Mouse (Mus musculus) kidney, adult 9 months (tissue): Measurements from ENCODE around the gene Olfr1366.
"Not testable (repeated sequence)": the region's sequence is repeated elsewhere in the genome, so short reads cannot be mapped to it uniquely, and the experiment has no call there.

Experiments
- DNase-seq: peaks from one replicate; pipeline ENCODE4 v3.0.0; 2022

Gene Olfr1366

DNA sequence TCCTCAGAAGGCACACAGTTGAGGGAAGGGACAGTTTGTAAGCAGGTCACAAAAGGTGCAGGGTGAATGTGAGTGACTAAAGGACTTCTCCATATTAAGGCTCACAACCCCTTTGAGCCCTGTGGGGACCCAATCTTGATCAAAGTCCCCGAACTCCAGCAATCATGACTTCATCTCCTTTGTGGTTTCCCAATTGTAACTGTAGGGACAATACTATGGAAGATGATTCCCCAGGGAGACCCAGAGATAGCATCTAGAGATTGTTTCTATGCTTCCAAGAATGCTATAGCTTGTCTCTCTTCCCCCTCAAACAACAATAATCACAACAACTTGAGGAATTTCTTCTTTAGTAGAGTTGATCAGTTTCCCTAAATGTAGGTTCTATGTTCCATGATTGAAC lies at the start of gene Olfr1366:
Olfr1366 (minus strand) TSS at position 101 of the 400 bp plus-strand sequence.
- no peak for DNase-seq

DNA sequence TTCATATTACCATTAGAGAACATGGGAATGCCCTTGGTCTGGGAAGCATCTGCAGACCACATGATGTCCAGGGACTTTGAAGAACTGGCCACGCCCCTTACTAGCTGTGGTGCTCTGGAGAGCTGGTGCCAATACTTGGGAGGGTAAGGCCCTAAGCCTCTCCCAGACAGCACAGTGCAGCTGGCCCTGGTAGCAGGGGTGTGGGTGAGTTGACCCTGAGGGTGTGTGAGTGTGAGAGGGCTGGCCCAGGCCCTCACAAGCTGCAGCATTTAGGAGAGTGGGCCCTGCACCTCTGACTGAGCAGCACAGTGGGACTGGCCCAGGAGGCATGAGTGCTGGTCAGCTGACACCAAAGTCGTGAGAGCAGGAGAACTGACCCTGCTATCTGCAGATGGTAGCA lies 49.0 kb upstream of the Olfr1366 start:
- DNase-seq: no peak

DNA sequence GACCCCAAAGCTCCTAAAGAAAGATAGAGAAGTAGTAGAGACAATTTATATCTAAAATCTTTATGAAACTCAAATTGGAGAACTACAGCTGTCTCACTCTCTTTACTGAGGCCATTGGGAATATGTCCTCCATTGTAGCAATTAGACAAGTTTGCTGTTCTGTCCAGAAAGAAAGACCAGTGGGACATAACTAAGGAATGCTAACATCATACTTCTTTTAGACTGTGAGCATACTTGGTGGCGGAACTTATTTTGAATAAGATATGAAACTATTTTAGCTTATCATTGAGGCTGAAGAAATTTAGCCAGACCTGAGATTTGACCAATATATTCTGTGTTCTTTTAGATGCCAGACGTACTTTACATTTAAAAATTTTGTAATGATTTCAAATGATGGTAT lies 39.1 kb upstream of the Olfr1366 start, which contains the start of gene Olfr1364:
Olfr1364 (minus strand) TSS at position 101 of the 400 bp plus-strand sequence.
- no peak for DNase-seq

DNA sequence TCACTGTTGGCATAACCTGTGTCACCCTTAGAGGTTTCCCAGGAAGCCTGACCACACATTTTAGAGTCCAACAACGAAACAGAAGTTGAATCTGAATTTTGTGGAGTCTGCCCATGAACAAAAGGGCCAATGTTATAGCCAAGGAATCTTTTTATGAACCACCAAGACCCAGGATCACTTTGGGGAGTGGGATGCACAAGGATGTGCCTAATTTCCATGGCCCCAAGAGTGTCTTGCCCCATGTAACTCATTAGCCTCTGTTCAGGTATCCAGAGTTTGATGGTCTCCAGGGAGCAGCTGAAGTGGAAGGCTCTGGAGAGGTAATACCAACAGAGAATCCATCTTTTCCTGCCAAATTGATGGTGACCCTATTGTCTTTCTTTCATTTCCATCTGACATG lies 17.2 kb upstream of the Olfr1366 start, which contains the start of gene Olfr1535:
Olfr1535 (minus strand) TSS at position 101 of the 400 bp plus-strand sequence.
- no peak for DNase-seq

DNA sequence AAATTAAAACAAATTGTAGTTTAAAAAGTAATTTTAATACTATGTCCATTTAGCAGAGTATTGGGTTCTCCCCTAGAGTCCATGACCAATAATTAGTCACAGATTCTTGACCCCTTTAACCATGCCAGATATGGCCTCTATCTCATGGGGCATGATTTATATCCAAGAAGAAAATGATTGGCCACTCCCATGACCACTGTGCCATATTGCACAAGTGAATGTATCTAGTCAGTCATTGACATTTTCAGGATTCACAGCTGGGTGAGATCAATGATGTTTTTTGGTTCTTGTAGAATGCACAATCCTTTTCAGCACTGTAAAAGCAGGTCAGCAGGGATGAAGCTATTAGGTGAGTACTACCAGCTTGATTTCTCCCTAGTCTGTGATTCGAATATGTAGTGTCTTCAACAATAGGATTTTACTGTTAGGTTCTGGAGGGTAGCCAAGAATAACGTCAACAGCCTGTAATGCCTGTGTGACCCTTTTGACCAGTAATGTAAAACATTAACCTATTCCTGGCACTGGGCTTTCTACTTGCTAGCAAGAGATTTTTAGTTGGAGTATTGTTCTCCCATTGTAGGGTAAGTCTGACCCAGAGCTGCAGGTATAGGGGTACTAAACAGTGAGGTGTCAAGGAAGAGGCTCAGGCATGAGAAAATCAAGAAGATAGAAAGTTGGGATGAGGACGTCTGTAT lies 8.0 kb upstream of the Olfr1366 start:
- DNase-seq: peak; percentile 55

DNA sequence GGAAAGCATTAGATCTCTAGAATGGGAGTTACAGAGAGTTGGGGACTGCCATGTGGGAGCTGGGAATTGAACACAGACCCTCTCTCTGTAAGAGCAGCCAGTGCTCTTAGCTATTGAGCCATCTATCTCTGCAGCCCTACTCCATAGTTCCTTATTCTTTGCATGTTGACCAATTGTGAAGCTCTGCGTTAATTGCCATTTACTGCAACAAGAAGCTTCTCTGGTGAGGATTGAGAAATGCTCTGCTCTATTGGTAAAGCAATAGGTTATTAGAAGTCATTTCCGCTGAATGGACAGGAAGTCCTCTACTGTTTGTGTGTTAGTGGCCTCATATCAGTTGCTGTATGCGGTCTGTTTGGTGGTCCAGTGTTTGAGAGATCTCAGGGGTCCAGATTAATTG lies 6.9 kb upstream of the Olfr1366 start:
- no peak for DNase-seq

DNA sequence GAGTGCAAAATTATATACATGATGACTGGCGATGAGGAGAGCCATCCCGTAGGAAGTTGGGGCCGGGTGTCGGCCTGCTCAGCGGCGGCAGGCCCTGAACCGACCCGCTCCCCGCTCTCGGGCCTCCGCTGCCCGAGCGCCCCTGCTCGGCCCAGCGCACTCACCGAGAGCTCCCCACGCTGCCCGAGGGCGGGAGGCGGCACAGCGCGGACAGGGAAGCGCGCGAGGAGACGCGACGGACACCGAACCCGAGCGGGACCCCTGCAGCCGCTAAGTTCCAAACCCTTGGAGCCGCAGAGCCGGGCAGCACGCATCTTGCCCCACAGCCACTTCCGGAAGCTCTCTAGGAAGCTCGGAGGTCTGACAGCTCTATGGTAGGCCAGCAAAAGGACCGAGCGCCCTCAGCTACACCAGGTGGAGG lies 11.8 kb downstream of the Olfr1366 start, which contains the start of gene Zkscan8:
Zkscan8 (minus strand) TSS at position 340 of the 421 bp plus-strand sequence.
- peak; percentile 91 for DNase-seq

DNA sequence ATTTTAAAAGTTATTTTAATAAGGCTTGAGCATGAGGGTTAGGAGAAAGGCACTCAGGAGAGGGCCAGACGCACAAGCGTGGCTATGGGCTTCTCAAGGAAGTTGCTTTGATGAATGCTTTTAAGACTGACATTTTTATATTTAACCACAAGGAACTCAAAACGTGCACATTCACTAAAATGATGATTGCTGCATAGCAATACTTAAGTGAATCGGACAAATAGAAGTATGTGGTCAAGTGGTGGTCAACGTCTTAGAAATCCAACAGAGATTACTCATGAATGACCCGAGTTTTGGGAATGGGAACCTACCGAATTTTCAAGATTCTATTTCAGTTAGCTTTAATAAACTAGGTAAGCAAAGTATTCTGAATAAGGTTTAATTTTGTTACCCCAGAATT lies 12.5 kb downstream of the Olfr1366 start:
- no peak for DNase-seq

DNA sequence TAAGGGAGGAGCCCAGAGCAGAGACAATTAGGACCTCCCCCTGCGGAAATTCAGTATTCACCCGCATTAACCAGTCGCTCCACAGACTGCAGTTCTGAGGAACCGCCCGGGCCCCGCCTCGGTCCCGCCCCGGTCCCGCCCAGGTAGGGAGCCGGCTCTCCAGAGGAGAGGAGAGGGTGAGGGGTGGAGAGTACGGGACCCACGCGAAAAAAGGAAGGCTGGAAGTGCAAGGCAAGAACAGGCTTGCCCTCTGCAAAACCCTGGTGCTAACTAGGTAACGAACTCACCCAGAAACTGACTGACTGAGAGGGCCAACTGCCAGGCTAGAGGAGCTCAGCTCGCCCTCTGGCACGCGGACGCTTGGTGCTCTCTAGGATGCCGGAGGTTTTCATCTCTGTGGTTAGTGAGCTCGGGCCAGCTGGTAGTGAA lies 36.4 kb downstream of the Olfr1366 start:
- DNase-seq: peak; percentile 83

DNA sequence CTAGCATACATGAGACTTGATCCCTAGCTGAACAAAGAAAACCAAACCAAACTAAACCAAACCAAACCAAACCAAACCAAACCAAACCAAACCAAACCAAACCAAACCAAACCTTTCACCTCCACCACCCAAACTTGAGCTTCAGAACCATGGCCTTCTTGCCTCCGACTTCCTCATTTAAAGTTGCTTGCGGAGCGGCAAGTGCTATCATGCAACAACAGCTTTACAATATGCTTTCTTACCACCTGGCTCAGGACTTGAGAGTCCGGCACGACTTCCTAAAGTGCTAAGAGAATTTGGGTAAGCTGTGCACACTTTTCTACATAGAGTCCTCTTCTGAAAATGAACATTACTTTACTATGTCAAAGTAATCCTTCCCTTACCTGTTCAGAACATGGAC lies 40.3 kb downstream of the Olfr1366 start:
- no peak for DNase-seq

DNA sequence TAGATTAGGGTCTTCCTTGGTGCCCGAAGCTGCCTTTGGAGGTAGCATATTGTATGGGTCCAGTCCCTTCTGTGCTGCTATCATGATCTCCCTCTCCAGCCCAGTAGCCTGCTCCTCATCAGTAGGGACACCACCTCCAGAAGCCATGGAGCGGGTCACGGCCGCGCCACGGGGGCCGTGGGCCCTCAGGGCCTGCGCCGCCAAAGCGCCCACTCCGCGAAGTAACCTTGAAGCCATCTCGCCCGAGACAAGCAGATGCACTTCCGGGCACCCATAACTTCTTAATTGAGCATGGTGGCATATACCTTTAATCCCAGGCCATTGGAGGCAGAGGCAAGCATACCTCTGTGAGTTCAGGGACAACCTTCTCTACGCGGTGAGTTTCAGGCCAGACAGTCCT lies 41.4 kb downstream of the Olfr1366 start, which contains the start of gene Gm11273:
Gm11273 (minus strand) TSS at position 237 of the 400 bp plus-strand sequence.
- not testable (repeated sequence) for DNase-seq

DNA sequence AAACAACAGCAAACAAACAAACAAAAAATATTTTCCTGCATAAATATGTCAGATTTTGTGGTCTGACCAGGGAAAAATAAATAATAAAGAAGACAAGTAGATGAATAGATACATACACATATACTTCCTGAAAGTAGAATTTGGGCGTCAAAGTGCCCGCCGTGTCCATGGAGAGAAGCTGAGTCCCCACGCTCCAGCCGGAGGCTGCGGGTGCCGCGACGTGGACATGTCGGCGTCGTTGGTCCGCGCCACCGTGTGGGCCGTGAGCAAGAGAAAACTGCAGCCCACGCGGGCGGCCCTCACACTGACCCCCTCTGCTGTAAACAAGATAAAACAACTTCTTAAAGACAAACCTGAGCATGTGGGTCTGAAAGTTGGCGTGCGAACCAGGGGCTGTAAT lies 47.5 kb downstream of the Olfr1366 start, which contains the start of gene AK157302:
AK157302 (plus strand) TSS at position 144 of the 400 bp plus-strand sequence.
- no peak for DNase-seq

DNA sequence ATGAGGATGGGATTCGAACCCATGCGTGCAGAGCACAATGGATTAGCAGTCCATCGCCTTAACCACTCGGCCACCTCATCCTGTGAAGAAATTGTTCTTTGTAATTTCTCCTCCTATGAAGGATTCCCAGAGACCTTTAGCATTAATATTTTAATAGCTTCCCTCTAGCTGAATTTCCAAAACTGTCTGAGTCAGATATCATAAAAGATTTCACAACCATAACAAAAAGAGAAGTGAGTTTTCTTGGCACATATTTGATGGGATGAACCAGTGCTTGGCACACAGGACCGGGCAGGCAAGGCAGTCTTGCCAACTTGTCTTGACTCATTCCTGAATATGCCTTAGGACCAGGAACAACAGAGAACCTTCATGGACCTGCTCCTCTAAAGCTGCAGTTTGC lies 49.8 kb downstream of the Olfr1366 start:
- no peak for DNase-seq

DNA sequence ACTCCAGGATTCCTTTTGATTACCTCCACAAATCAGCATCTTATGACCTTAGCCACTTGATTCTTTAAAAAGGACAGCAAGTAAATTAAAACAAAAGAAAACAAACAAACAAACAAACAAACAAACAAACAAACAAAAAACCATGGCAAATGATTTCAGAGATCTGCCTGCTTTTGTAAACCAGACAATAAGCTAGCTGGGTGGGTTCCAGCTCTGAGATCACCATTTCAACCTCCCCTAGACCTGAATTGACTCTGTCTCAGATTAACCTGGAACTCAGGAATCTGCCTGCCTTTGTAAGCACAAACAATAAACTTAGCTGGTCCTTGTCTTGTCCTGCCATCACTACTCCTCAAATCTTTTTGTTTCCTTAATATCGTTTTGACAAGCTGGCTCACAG lies 55.7 kb downstream of the Olfr1366 start:
- DNase-seq: no peak
